Mouse (Mus musculus) c-Kit-positive CD71-positive TER-119-negative erythroid progenitor cells, embryonic 14.5 days (primary cell): ENCODE data around the gene Aspg.

Experiments used
- DNase-seq: peaks from one replicate; pipeline ENCODE4 v3.0.0-alpha.2; 2013; ENCODE audit warnings: low read depth

Aspg gene

GRCm38 (mm10) chr12:112106541-112106971, at the start of gene Aspg:
Aspg (plus strand) TSS chr12:112106679.
- no peak for DNase-seq

- peak; percentile 9 for DNase-seq
These were observed 28.8 kb upstream of the Aspg start for GRCm38 (mm10) chr12:112077651-112078050.

GRCm38 (mm10) chr12:112079911-112080310, 26.6 kb upstream of the Aspg start:
- no peak for DNase-seq

DNA sequence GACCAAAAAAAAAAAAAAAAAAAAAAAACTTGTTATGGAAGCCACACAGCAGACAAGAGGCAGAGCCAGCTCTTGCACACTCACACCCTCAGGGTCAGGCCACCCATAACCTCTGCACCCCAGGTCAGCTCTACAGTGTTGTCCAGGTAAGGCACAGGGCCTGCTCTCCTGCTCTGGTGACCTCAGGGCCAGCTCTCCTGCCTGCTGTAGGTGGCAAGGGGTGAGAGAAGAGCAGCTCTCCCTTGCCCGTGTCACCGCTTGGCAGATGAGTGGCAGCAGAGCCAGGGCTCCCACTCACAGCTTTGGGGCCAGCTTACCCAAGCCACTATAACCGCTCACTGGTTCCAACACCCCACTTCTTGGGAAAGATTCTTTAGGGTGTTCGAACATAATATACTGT, 25.6 kb upstream of the Aspg start:
- DNase-seq = no peak

DNA sequence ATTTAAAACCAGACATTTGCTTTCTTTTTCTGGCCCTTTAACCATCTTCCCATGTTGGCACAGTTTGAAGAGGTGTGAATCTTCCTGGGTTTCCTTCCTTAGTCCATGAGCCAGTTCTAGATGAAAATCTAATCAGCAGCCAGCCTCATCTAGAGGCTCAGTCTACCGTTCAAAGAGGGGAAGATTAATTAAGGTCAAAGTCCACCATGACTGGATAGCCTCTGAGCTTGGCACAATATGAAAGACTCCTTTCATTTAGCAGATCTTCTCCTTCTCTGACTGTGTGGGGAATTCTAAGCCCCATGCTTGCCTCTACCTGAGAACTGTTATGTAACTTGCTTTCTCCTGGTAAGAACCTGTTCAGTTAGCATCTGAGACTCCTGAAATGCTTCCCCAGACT, 24.2 kb upstream of the Aspg start:
- DNase-seq = no peak

- DNase-seq = no peak
These were observed 20.2 kb upstream of the Aspg start for GRCm38 (mm10) chr12:112086250-112086649.

GRCm38 (mm10) chr12:112086726-112087125, 19.8 kb upstream of the Aspg start:
- no peak for DNase-seq

DNA sequence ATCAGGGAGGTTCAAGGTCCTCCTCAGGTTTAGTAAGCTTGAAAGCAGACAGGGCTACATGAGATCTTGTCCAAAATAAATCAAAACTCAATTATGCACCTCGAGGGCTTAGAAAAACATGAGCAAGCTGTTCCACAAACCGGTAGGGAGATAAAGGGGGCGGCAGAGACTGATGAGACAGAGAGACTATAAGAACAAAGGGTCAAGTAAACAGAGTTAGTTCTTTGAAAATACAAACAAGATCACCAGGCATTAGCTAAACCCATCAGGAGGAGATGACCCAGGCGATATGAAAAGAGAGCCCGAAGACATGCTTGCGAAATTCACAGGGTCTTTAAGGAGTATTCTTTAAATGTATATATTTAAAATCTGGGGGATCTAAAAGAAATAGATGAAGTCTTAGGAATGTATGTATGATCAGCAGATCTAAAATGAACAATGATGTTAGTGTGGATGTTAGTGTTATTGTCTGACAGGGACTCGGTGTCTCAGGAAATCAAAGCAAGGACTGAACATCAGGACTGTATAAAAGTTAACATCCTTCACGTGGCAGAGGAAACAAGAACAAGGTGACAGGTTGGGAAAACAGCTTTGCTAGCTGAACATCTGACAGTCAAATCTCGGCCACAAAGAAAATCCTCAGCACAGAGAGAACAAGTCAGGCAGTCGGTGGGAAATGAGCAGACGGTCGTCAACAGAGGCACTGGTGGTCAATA, 17.7 kb upstream of the Aspg start:
- no peak for DNase-seq

DNA sequence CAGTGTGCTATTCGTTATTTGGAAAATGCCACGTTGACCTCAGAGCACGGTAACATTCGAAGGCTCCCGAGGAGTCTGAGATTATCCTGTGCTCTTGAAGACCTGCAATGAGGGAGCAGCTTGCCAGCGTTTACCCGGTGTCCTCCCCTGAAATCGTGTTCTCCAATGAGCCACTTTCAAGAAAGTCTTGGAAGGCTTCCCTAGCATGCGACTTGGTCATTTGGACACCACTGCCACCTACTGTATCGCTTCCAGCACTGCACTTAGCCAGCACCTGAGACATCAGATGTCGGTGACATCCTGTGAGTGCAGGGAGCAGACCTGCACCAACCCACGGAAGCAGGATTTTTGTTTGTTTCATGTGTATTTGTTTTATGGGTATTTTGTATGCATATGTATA, 15.4 kb upstream of the Aspg start:
- peak; percentile 17 for DNase-seq

- no peak for DNase-seq
These were observed 12.1 kb upstream of the Aspg start for GRCm38 (mm10) chr12:112094261-112094880.

GRCm38 (mm10) chr12:112096051-112096732, 10.3 kb upstream of the Aspg start:
- DNase-seq = no peak

GRCm38 (mm10) chr12:112096733-112097117, 9.8 kb upstream of the Aspg start:
- DNase-seq = no peak

DNA sequence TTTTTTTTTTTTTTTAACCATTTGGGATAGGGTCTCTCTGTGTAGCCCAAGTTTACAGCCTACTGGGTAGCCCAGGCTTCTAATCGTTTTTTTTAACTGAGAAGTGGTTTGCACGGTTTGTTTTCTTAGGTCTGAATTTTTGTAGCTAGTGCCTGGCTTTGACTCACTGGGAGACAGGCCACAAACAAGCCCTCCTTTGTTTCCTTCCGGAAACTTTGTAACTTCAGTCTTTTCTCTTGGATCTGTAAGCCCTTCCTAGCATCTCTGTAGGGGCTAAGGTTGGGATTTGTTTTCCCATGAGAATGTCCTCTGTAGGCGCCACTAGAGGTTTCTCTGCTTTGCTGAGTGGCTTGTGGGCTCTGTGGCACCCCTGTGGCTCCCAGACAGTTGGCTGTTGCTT, 6.4 kb upstream of the Aspg start:
- no peak for DNase-seq

DNA sequence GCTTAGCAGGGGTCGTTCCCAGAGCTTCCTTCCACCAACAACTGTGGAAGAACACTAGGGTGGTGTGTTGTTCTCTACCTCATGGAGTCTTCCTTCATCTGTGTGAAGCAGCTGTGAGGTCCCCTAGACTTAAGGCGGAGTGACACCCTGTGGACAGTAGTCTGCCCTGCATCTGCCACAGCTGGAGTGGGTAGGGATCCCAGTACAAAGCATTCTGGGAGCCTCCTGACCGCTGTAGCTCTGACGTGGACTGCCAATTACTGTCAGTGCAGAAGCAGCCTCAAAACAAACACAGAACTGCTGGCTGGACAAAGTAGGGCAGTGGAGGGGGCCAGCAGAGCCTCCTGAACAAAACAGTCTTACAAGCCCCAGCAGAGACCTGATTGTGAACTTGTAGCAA, 5.4 kb upstream of the Aspg start:
- DNase-seq = no peak

GRCm38 (mm10) chr12:112103179-112103578, 3.3 kb upstream of the Aspg start:
- DNase-seq = no peak

GRCm38 (mm10) chr12:112104890-112105289, 1.6 kb upstream of the Aspg start:
- DNase-seq = no peak

DNA sequence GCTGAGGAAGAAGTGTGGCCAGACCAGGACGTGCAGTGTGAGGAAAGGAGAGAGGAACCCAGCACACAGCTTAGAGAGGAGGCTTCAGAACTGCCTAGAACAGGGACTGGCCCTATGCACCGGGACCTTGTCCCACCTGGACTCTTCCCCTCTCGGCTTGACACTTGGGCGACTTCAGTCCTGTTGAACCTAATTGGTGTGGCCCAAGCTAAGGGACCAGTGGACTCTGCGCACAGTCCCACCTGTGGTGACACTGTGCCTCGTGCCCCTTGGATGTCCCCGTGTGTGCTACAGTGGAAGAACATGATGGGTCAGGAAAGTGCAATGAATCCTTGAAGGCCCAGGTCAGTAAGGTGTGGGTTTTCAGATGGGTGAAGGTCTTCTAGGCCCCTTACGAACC, 1.2 kb downstream of the Aspg start:
- DNase-seq = no peak

GRCm38 (mm10) chr12:112108696-112109445, 2.4 kb downstream of the Aspg start:
- no peak for DNase-seq

DNA sequence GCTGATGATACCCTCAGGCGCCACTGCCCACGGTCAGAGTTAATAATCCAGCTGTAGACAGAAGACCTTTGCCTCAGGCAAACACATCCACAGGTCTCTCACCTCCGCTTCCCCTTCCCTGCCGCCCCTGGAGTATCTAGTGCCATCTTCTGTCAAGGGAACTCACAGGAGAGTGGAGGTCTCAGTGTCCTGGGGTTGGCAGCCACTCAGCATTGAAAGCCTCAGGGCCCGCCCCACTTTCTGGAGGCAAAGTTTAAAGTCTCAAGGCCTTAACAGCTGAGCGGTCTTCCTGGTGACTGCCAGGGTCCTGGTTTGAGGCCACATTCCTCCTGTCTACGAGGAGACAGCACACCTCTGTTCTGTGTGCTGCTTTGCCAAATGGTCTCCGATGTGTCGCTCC, 3.2 kb downstream of the Aspg start:
- no peak for DNase-seq

DNA sequence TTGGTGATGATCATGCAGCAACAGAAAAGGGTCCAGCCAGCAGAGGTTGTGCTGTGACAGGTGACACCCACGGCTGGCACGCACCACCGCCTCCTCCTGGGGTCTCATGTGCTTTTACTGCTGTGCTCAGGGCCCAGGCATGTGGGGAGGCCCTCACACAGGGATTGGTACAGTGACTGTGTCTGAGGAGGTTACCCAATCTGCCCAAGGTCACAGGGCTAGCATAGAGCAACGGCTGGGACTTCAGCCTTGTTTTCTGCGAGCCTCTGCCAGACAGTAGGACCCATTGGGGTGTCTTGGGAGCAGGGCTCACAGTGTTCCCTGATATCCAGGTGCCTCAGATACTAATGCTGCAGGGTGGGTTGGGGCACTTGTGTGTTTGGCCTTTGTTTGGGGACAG, 4.8 kb downstream of the Aspg start:
- no peak for DNase-seq

DNA sequence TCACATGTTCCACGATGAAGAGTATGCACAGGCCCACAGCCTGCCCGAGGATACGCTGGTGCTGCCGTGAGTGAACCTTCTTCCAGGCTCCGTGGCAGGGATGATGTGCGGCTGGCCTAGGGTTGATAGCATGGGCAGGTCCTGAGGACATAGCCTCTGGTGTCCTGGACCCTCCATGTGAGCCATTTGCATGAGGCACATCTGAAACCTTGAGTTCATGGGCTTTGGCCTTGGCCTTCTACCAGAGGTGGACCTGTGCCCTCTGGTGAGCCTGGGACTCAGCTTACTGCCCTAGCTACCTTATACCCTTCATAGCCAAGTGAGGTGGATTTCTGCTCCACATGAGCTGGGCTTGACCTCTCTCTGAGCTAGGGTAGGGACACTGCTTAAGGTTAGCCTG, 5.8 kb downstream of the Aspg start:
- DNase-seq = no peak

DNA sequence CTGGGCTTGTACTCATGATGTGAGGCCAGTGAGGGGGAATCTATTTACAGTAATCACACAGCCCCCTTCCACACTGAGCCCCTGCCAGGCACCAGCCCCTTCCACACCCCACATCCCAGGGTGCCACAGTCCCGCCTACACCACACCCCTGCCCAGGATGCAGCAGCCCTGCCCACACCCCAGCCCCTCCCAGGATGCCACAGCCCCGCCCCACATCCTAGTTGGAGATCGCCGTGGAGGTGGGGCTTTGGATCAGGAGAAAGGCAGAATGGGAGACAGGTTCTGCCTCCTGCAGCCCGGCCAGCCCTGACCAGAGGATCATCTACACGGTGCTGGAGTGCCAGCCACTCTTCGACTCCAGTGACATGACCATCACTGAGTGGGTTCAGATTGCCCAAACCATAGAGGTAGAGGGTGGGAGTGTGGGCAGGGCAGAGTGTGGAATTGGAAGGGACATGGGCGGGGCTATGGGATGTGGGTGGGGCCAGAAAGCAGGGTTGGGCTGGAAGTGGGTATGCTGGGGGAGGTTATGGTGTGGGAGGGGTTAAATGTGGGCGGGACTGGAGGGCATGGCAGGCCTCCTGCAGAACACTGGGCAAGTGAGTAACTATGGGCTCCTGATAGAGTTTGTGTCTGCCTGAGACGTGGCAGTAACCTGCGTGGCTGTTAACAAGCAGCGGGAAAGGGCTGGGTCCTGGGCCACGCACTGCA, 6.4 kb downstream of the Aspg start:
- DNase-seq = no peak
